Mouse (Mus musculus) CD4-positive naive resting alpha-beta T cell, adult 57 days (primary cell): ENCODE results near the gene Crot. TPM values are rescaled to one million over a fixed set of nuclear protein-coding genes. Genes with fewer than 3 reads are reported as not detected.

Experiments
- total RNA-seq: library from RNA; stranded (reverse); gene quantifications from one replicate; pipeline ENCODE4 v1.2.4, GENCODE M21; 2023

Gene Crot
- 24.0 TPM for total RNA-seq

GRCm38 (mm10) chr5:8996686-8997512 lies at the start of gene Crot:
Gene Crot (minus strand): TSS chr5:8997324.

Other genes starting within 250 kb of the Crot start
- 13.9 TPM for gene Abcb1b, start 199.2 kb downstream of the Crot start, total RNA-seq
- gene Abcb4, start 103.6 kb downstream of the Crot start, total RNA-seq = 0.86 TPM
- gene Tmem243, start 103.3 kb upstream of the Crot start, total RNA-seq = 35.4 TPM
- gene Dmtf1, start 164.5 kb upstream of the Crot start, total RNA-seq = 86.0 TPM